Mouse (Mus musculus) limb, embryonic 10.5 days (tissue): ENCODE measurements around the gene Sprr2j-ps. TPM values are rescaled to one million over a fixed set of nuclear protein-coding genes. Genes with fewer than 3 reads are reported as not detected.

Source experiments
- polyA plus RNA-seq: library from polyadenylated mRNA; unstranded; fragments of >200 nt; fragmentation: Nextera tagmentation; extraction: Ambion mirVana; gene quantifications from 2 replicates; pipeline ENCODE4 v1.2.1, GENCODE M21; 2016

Sprr2j-ps gene
- polyA plus RNA-seq, 1 experiment from 2014 or later: not detected

Other genes starting within 250 kb of the Sprr2j-ps start
- gene Sprr2a1, start 202.3 kb upstream of the Sprr2j-ps start, polyA plus RNA-seq: not detected in 2 replicates
- gene Sprr2a2, start 202.2 kb upstream of the Sprr2j-ps start, polyA plus RNA-seq: 0.21 TPM in 1 of 2 replicates, not detected in the other
- not detected in 2 replicates for gene Sprr2a3, start 132.7 kb upstream of the Sprr2j-ps start, polyA plus RNA-seq
- not detected in 2 replicates for gene Sprr2b, start 101.5 kb upstream of the Sprr2j-ps start, polyA plus RNA-seq
- not detected in 2 replicates for gene Sprr2d, start 78.9 kb upstream of the Sprr2j-ps start, polyA plus RNA-seq
- not detected in 2 replicates for gene Sprr2e, start 65.9 kb upstream of the Sprr2j-ps start, polyA plus RNA-seq
- gene Sprr2f, start 52.9 kb upstream of the Sprr2j-ps start, polyA plus RNA-seq: not detected in 2 replicates
- gene Sprr2h, start 32.4 kb upstream of the Sprr2j-ps start, polyA plus RNA-seq: not detected in 2 replicates
- not detected in 2 replicates for gene Sprr2i, start 10.1 kb upstream of the Sprr2j-ps start, polyA plus RNA-seq
- gene Gm9774, start 11.3 kb downstream of the Sprr2j-ps start, polyA plus RNA-seq: 7.4 and 9.1 TPM in 2 replicates
- gene Sprr2k, start 14.5 kb downstream of the Sprr2j-ps start, polyA plus RNA-seq: not detected in 2 replicates
- gene Sprr1b, start 20.7 kb downstream of the Sprr2j-ps start, polyA plus RNA-seq: not detected in 2 replicates
- gene Sprr3, start 40.6 kb downstream of the Sprr2j-ps start, polyA plus RNA-seq: not detected in 2 replicates
- not detected in 2 replicates for gene Sprr1a, start 67.8 kb downstream of the Sprr2j-ps start, polyA plus RNA-seq
- gene Sprr4, start 82.4 kb downstream of the Sprr2j-ps start, polyA plus RNA-seq: not detected in 2 replicates
- gene 2310046K23Rik, start 116.4 kb downstream of the Sprr2j-ps start, polyA plus RNA-seq: not detected in 2 replicates
- not detected in 2 replicates for gene Ivl, start 155.7 kb downstream of the Sprr2j-ps start, polyA plus RNA-seq
- not detected in 2 replicates for gene Smcp, start 170.9 kb downstream of the Sprr2j-ps start, polyA plus RNA-seq
- gene 2210017I01Rik, start 189.4 kb downstream of the Sprr2j-ps start, polyA plus RNA-seq: not detected in 2 replicates
- gene Lce6a, start 203.6 kb downstream of the Sprr2j-ps start, polyA plus RNA-seq: not detected in 2 replicates
- not detected in 2 replicates for gene Lce1a1, start 230.2 kb downstream of the Sprr2j-ps start, polyA plus RNA-seq
- gene Lce1b, start 238.8 kb downstream of the Sprr2j-ps start, polyA plus RNA-seq: not detected in 2 replicates